Mouse (Mus musculus) embryonic fibroblast, embryonic 13.5 days (primary cell): ENCODE measurements at regions not wholly inside any gene's neighbourhood (a gene's known extent, or its start where the extent isn't known, plus 50 kb on each side); places are given as distances from the start of the nearest gene placed in this dataset.

Experiments used
- H3K27ac ChIP-seq: 2 replicates; pipeline ENCODE4 v1.5.1; 2012; ENCODE audit warnings: low read length, control low read depth, inconsistent platforms; ENCODE audit not compliant: insufficient read depth
- H3K4me1 ChIP-seq: 2 replicates; pipeline ENCODE4 v1.6.1; 2011; ENCODE audit warnings: low read length; ENCODE audit not compliant: control insufficient read depth, insufficient read depth
- H3K4me3 ChIP-seq: 2 replicates; pipeline ENCODE4 v1.5.1; 2011; ENCODE audit warnings: mild to moderate bottlenecking, control low read depth, low read length; ENCODE audit not compliant: insufficient read depth
- CTCF ChIP-seq: IDR thresholded peaks from 2 replicates; pipeline ENCODE4 v1.5.1; 2011; ENCODE audit warnings: mild to moderate bottlenecking, control low read depth, low read length, moderate library complexity, borderline replicate concordance; ENCODE audit not compliant: insufficient read depth
- POLR2A ChIP-seq: IDR thresholded peaks from 2 replicates; pipeline ENCODE4 v1.6.1; 2011; ENCODE audit warnings: low read depth, mild to moderate bottlenecking, control low read depth, low read length, moderate library complexity

GRCm38 (mm10) chr6:22635141-22635540, 240.2 kb upstream of the Ptprz1 start:
- no peak for TF ChIP-seq POLR2A
- no peak for TF ChIP-seq CTCF
- Histone ChIP-seq H3K27ac (no peak overlapping the region), H3K4me3 (no peak overlapping the region), H3K4me1 (no peaks in the 10 kb centered on the region)

- no peaks in the 10 kb centered on the region for H3K4me1 ChIP-seq
- no peak overlapping the region for H3K27ac ChIP-seq
- no peak for TF ChIP-seq CTCF
- no peak for TF ChIP-seq POLR2A
- no peak overlapping the region for H3K4me3 ChIP-seq
Observed at GRCm38 (mm10) chr6:22634740-22635139, 240.6 kb upstream of the Ptprz1 start.

GRCm38 (mm10) chr6:22591592-22591991, 235.5 kb upstream of the Fam3c start:
- H3K4me3 ChIP-seq, result no peak overlapping the region
- H3K27ac ChIP-seq, result no peak overlapping the region
- no peaks in the 10 kb centered on the region for H3K4me1 ChIP-seq
- TF ChIP-seq CTCF (no peak), POLR2A (no peak)

GRCm38 (mm10) chr6:22584851-22585250, 228.8 kb upstream of the Fam3c start:
- Histone ChIP-seq H3K27ac (no peak overlapping the region), H3K4me3 (no peak overlapping the region), H3K4me1 (no peaks in the 10 kb centered on the region)
- TF ChIP-seq CTCF, result no peak
- no peak for TF ChIP-seq POLR2A

GRCm38 (mm10) chr6:22572925-22573324, 216.9 kb upstream of the Fam3c start:
- TF ChIP-seq POLR2A (no peak), CTCF (no peak)
- no peak overlapping the region for H3K4me3 ChIP-seq
- no peak overlapping the region for H3K27ac ChIP-seq
- no peaks in the 10 kb centered on the region for H3K4me1 ChIP-seq

GRCm38 (mm10) chr6:22567891-22568290, 211.8 kb upstream of the Fam3c start:
- TF ChIP-seq CTCF (no peak), POLR2A (no peak)

GRCm38 (mm10) chr6:22548296-22549245, 192.5 kb upstream of the Fam3c start:
- Histone ChIP-seq H3K4me3 (no peak overlapping the region), H3K27ac (no peak overlapping the region), H3K4me1 (no peaks in the 10 kb centered on the region)
- TF ChIP-seq CTCF (no peak), POLR2A (no peak)

More at GRCm38 (mm10) chr6:22567891-22568290, 211.8 kb upstream of the Fam3c start:
- Histone ChIP-seq H3K4me1 (no peaks in the 10 kb centered on the region), H3K27ac (no peak overlapping the region; the same call in 1 of the 2 replicates), H3K4me3 (no peak overlapping the region)

GRCm38 (mm10) chr6:22541603-22542002, 185.6 kb upstream of the Fam3c start:
- TF ChIP-seq CTCF (no peak), POLR2A (no peak)

GRCm38 (mm10) chr6:22538254-22538653, 182.2 kb upstream of the Fam3c start:
- TF ChIP-seq POLR2A, result no peak
- no peak for TF ChIP-seq CTCF
- no peak overlapping the region for H3K4me3 ChIP-seq
- no peak overlapping the region for H3K27ac ChIP-seq
- no peaks in the 10 kb centered on the region for H3K4me1 ChIP-seq

More at GRCm38 (mm10) chr6:22541603-22542002, 185.6 kb upstream of the Fam3c start:
- Histone ChIP-seq H3K27ac (no peak overlapping the region), H3K4me1 (no peaks in the 10 kb centered on the region), H3K4me3 (no peak overlapping the region)

- TF ChIP-seq POLR2A (no peak), CTCF (no peak)
- no peak overlapping the region for H3K27ac ChIP-seq
- H3K4me3 ChIP-seq, result no peak overlapping the region
- no peaks in the 10 kb centered on the region for H3K4me1 ChIP-seq
Observed at GRCm38 (mm10) chr6:22524384-22524783, 168.3 kb upstream of the Fam3c start.
